Mouse (Mus musculus) kidney, adult 10 weeks (tissue): ENCODE results near the gene Ctxn2. TPM values are rescaled to one million over a fixed set of nuclear protein-coding genes. Genes with fewer than 3 reads are reported as not detected.

Experiments used
- polyA plus RNA-seq: library from polyadenylated mRNA; stranded (reverse); fragments of 350-450 nt; fragmentation: Illumina TruSeq; extraction: RNeasy Lipid Tissue Mini Kit (QIAGEN cat#74804); gene quantifications from one replicate; pipeline ENCODE4 v1.2.3, GENCODE M21; 2014; ENCODE audit warnings: low read depth, low replicate concordance

Ctxn2 gene
- polyA plus RNA-seq = not detected

DNA sequence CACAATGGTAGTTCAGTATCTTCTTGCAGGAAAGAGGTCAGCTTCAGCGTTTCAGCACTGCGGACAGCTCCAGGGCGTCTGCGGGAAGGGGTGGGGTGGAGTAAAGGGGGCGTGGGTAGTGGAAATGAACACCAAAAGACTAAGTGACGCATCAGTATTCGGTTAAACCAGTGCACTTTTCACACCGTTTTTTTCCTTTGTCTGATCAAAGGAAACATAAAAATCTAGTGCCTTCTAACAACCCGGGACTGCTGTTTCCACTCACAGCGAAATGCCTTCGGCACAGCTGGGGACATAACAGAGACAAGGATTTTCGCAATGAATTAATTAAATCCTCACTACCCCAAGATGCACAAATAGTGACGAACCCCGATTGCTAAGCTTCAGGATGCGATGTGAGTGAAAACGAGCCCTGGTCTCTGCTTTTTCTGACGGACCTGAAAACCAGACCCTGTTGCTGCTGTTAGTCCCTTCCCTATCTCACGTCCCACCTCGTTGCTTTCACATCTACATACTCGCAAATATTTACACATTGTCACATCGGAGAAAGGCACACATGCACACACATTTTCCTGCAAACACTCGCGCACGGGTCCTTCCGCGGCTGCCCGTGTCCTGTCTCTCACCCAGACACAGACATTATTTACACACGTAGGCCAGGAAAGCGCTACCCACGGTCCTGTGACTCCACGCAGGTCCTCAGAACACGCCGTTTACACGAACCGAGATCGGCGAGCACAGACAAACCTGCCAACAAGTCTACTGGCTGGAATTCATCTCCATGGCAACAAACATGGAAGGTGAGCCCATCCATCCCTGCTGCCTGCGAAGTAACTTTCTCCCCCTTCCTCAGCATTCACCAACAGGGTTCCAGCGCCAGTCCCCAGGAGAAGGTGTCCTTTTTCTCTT is at the start of gene Ctxn2:
TSS of gene Ctxn2 (plus strand) at position 790 of the 909 bp plus-strand sequence.

DNA sequence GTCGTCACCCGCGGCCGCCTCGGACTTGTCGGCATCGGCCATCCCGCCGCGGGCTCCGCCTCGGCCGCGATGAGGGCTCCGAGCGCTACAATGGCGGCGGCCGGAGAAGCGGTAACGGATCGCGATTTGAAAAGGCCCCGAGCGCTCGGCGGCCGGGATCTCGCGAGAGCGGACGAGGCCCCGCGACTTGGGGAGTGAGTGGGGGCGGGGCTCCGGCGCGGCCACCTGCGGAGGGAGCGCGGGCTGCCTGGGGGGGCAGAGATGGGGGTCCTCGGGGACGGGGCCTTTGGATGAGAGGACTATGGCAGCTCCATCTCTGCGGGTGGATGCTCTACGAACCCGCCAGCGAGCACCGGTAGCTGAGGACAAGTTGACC is 13.0 kb upstream of the Ctxn2 start, which contains the start of gene Myef2:
TSS of gene Myef2 (minus strand) at position 185 of the 376 bp plus-strand sequence.

DNA sequence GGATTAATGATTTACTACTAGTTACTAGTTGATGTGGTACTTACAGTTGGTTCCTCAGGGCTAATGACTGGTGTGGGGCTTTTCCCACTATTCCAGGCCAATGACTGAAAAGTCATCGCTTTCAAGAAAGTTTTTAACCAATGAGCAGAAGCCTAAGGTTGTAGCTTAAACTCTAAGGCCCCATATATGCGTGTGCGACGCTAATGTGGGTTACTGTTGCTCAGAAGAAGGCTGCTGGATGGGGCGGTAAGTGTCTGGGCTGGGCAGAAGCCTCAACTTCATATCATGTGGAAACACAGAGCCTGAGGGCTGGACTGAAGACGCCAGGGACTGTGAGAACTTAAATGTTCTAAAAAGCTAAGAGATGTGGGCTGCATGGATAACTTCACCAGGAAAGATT is 15.9 kb downstream of the Ctxn2 start, which contains the start of gene Slc12a1:
TSS of gene Slc12a1 (plus strand) at position 118 of the 400 bp plus-strand sequence.

Other genes with a start within 250 kb of the Ctxn2 start
- gene Slc24a5, start 68.6 kb upstream of the Ctxn2 start, polyA plus RNA-seq = 0.97 TPM
- 32.5 TPM for gene Myef2, start 13.0 kb upstream of the Ctxn2 start, polyA plus RNA-seq
- gene Slc12a1, start 15.8 kb downstream of the Ctxn2 start, polyA plus RNA-seq = 1,603 TPM
- gene Dut, start 110.5 kb downstream of the Ctxn2 start, polyA plus RNA-seq = 23.4 TPM